Mouse (Mus musculus): ENCODE results near the gene 1700030J22Rik.
A peak's percentile ranks its signal among the peaks of the same experiment; 100 is the strongest.

Gene 1700030J22Rik

GRCm38 (mm10) chr8:116978631-116979256 is at the start of gene 1700030J22Rik:
Gene 1700030J22Rik (minus strand): TSS chr8:116978959.
- DNase-seq, result peak; percentile 99

DNA sequence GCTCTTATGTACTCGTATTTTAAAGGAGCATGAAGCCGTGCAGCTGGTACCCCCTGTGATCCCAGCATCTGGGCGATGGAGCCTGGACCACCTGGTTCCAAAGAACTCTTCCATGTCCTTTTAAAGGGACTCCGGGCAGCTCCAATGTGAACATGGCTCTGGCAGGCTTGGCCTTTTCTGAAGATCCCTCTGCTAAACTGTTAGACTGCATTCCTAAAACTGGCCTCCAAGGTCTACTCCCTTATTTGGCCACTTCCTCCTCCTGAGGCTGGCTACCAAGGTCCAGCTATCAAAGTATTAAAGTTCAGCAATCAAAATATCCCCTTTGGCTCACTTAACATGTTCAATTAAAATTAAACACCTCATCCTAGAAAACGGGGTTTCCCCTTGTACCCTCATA is 48.8 kb upstream of the 1700030J22Rik start:
- no peak for DNase-seq

DNA sequence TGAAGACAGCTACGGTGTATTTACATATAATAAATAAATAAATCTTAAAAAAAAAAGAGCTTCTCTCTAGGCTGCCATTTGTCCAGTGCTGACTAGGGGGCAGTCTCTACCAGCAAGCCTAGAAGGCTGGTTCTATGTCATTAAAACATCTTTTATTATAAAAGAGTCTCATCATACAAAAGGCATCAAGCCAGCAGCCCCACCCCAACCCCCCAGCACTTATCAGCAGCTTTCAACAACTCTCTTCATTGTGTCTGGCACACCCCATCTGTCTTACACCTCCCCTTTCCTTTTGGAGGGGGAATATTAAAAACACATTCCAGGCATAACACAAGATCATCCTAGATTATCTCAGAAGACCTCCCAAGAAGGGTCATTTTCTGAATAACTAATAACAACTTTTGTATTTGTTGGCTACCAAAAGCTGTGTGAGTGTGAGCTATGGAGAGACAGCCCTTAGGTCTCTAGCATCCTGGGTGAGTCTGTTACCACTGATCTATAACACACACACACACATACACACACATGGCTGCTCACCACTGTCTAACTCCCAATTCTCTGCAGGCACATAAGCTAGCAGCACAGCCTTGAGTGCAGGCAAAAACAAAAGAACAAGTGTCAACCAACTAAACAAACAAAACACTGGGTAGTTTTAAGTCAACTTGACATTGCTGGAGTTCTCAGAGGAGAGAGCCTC is 43.7 kb upstream of the 1700030J22Rik start:
- peak; percentile 62 for DNase-seq

DNA sequence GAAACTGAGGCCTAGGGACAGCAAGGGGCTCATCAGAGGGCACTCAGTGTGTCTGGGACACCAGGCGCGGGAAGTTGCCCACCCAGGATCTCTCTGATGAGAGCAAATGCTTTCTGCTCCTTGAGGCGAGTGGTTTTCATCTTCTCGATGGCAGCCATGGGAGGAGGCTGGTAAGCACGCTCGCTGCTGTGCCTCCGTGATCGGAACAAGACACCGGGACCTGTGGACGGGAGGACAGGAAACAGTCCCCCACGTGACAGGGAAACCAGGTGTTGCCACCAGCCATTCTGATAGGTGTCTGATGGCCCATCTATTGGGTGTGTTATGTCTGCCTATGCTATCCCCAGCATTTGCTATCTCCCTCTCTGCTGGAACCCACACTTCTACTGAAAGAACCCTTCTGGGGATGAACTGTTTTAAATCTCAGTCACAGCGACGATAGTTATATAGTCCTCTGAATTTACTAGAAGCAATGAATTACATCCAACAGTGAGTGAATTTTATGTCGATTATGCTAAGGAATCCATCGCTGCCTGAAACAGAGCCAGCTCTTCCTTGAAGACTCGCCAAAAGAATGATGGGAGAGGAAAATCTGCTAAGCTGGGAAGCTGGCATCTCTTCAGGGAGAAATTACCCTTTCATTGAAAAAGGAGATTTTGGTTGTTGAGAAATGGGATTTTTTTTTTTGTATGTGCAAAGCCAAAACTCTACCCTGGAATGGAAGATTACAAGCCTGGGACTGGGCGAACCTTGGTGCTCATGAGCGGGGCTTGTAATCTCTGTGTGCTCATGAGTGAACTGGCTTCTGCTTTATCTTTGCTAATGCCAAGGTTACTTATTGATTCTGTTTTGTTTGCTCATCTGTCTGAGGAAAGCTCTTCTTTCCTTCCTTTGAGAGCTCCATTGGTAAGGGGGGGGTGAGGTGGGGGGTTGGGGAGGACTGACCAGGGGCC is 40.8 kb upstream of the 1700030J22Rik start:
- DNase-seq, result no peak

GRCm38 (mm10) chr8:117017896-117018295 is 39.1 kb upstream of the 1700030J22Rik start:
- no peak for DNase-seq

GRCm38 (mm10) chr8:117017006-117017405 is 38.2 kb upstream of the 1700030J22Rik start:
- DNase-seq, result no peak

DNA sequence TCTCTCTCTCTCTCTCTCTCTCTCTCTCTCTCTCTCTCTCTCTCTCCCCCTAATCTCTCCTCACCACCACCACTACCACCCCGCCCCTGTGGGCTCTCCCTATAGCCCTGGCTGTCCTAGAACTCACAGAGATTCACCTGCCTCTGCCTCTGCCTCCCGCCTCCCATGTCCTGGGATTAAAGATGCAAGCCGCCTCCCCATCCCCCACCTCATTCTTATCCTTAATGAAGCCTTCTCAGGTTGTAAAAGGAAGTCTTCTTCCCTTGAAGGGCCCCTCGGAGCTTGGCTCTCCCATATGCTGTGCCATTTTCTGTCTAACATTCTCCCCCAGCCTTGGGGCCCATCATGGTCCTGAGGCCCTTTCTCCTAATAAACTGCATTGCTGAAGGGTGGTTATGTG is 36.9 kb upstream of the 1700030J22Rik start:
- DNase-seq, result no peak

- DNase-seq, result no peak
Measured at GRCm38 (mm10) chr8:117011366-117011765, 32.6 kb upstream of the 1700030J22Rik start.

DNA sequence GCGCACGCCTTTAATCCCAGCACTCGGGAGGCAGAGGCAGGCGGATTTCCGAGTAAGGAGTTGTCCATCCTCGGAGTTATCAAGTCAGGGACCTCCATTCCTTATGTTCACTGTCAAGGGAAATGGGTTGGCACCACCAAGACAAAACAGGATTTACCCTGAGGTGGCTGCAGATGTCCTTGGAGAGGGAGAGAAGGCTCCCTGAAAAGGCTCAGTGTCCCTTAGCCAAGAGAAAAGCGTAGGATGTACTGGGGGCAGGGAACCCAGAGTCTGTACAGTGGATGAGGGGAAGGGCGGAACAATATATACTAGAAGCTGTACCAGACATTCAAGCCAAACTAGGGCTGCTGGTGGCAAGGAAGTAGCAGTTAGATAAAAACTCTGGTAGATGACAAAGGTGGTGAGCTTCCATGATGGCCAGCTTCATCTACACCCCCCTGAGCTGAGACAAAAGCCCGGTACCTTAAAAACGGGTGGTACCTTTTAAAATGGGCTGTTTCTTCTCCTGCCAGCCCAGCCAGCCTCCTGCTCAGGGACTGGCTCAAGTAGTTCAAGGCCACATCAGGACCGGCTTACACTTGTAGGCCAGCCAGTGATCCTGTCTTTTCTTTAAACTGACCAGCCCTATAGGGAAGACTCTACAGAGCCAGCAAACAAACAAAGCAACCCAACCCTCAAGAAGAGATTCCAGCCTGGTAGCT is 15.4 kb upstream of the 1700030J22Rik start:
- no peak for DNase-seq

DNA sequence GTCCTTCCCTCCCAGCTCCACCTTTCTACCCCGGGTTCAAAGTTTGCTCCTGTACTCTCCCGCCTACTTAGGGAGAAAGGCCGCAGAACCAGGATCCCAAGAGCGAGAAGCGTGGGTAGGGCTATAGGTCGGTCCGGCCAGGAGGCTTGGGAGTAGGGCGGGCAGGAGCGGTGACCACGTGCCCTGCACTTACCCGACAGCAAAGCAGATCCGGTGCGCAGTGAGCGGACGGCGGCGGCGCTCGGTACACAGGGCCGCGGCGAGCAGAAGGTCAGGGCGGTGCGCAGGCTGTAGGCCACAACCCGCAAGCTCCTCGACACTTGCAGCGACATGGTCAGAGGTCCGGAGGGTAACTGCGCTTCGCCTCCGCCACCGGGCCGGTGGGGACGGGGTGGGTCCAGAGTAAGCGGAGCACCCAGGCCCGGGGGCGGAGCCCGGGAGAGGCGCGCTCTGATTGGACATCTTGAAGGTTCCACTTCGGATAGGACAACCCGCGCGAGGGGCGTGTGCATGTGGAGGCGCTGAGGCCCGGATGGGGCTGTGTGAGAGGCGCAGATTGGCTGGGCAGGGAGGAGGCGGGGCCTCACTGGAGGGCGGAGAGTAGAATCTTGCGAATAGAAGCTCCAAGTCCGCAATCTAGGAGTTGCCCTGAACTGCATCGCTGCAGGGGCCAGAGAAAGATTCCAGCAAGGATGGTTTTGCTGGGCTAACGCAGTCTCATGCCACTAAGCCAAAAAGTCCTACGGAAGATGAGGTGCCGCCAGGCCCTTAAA is 14.5 kb upstream of the 1700030J22Rik start, which contains the start of gene Gcsh:
TSS of gene Gcsh (minus strand) at position 443 of the 773 bp plus-strand sequence.
- DNase-seq, result peak; percentile 100

GRCm38 (mm10) chr8:116992176-116992971 is 13.6 kb upstream of the 1700030J22Rik start:
- DNase-seq, result no peak

DNA sequence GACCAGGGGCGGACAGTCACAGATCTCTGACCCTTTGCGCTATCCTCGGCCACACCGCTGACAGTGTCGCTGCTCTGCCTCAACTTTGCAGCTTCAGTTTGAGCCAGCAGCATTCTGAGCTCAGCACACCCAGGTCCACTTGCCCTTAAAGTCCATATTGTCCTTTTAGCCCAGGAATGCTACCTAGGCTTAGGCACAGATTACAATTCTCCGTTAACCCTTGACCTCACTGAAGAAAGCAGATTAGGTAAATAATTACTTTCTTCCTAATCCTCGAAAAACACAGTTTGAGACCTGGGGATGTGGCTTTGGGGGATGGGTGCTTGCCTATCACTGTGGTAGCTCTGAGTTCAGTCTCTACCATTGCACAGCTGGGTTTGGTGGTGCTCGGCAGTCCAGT is 12.5 kb upstream of the 1700030J22Rik start:
- no peak for DNase-seq

DNA sequence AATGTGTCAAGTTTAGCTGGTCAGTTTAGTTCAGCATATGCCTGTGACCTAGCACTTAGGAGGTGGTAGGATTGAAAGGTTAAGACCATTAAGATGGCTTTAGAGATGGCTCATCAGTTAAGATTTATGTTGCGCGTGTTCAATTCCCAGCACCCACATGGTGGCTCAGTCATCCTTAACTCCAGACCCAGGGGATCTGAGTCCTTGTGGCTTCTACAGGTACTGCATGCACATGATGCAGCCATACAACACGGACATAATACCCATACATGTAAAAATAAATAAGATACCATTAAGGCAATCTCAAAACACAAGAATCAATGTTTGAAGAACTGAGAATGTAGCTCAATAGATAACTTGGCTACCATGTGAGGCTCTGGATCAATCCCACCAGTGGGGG is 11.1 kb upstream of the 1700030J22Rik start:
- DNase-seq, result no peak

DNA sequence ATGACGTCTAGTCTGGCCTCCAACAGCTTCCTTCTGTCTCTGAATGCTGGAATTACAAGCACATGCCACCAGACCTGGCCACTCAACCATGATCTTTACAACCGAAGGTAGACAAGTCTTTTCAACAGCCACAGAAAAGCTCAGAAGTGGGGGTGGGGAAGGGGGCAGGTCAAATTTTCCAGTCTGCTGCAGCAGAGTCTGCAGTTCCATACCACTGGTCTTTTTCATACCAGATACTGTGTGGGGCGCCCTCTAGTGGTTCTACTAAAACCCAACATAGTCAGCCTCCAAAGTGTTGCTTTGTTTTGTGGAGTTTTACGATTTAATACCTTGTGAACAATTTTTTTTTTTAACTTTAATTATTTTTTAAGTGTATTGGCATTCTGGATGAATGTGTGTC is 1.4 kb upstream of the 1700030J22Rik start:
- DNase-seq, result peak; percentile 82

- no peak for DNase-seq
Measured at GRCm38 (mm10) chr8:116978052-116978451, 707 bp downstream of the 1700030J22Rik start.

GRCm38 (mm10) chr8:116975606-116976005 is 3.2 kb downstream of the 1700030J22Rik start:
- DNase-seq, result peak; percentile 25

DNA sequence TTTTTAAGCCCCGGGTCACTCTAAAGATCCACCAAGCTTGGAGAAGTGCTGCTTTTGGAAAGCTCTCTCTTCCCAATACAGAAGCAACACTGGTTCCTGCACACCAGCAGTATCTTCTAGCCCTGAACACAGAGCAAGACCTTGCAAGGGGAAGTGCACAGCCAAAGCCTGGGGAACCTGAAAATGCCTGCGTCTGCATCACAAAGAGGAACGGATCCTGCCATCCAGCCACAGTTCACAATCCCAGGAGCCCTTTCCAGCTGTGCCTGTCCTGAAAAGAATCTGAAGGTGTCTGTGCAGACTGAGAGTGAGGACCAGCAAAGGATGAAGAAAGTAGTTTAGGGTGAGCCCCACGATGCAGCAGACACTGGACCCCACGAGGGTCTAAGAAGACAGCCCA is 3.7 kb downstream of the 1700030J22Rik start:
- no peak for DNase-seq

DNA sequence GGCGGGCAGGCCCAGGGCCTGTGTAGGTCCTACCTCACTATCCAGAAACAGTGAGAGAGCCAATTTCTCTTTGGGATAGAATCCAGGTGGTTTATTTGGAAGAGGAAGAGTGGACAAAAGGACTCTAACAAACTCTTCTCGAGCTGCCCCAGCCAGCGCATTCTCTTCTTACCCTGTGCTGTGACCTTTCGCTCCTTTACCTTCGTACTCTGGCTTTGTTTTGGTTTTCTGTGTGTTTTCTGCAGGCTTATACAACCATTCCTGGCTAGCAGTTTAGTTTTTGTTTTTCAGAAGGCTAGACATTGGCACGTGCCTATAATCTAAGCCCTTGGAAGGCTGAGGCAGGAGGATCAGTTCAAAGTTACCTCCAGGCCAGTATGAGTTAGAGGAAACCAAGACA is 9.2 kb downstream of the 1700030J22Rik start:
- no peak for DNase-seq

DNA sequence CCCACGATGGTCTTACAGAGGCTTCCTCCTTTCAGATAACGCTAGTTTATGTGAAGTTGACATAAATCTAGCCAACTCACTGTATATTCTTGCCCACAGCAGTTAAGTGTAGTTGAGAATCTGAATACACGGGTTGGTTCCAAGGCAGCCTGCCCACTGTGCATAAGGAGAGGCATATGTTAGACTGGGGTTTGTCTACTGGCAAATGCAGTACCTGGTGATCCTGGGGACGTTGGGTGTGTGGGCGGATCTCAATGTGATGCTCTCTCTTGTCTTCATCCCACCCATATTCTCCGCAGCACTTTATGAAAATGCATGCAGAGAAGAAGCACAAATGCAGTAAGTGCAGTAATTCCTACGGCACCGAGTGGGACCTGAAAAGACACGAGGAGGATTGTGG is 24.3 kb downstream of the 1700030J22Rik start:
- DNase-seq, result no peak

DNA sequence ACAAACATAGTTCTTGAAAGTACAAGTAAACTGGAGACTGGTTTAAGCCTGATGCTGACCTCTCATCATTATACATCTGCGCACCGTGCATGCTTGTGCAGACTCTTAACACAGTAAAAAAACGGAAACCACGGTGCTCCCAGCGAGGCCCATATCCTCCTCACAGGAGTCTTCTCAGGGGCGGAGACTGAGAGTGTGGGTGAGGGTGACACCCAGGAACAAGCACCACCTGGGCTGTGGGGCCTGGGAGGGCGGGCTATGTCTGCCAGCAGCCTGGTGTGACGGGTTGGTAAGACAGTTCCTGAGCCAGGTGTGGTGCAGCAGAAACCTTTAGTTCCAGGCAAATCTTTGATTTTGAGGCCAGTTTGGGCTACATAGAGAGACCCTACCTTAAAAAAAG is 26.3 kb downstream of the 1700030J22Rik start:
- DNase-seq, result no peak

GRCm38 (mm10) chr8:116951778-116952177 is 27.0 kb downstream of the 1700030J22Rik start:
- DNase-seq, result peak; percentile 18
